Mouse (Mus musculus) liver, postnatal 0 days (tissue): Measurements from ENCODE around the gene Mab21l3.

ENCODE experiments used
- CTCF ChIP-seq: sonication (generic); IDR thresholded peaks from 2 replicates; pipeline ENCODE4 v1.5.1; 2016; ENCODE audit warnings: antibody characterized with exemption, low read depth
- EP300 ChIP-seq: IDR thresholded peaks from 2 replicates; pipeline ENCODE4 v1.6.1; 2016; ENCODE audit warnings: antibody characterized with exemption, low read depth, mild to moderate bottlenecking

GRCm38 (mm10) chr3:101829881-101830616, 18.7 kb downstream of the Mab21l3 start:
- TF ChIP-seq CTCF: no peak
- TF ChIP-seq EP300: no peak
